ENCODE assay signal across 16 mouse cellular contexts in the genomic region with DNA sequence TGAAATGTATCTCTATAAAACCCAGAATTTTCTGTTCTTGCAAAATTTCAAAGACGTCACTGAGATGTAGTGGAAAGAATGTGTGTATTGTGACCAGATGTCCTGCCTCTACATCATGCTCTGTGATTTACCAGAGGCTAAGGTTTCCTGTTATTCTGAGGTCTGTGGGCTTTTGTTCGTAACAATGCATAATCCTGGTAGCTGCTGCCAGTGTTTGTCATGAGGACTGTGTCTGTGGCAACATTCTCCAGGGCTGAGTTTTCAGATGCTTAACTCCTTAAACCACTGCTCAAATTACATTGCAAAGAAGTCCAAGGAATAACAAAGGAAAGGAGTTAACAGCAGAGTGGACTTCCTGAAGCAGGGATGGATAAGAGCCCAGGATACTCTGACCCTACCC.
DNase-seq lines count a peak whose midpoint lies in the region; ATAC-seq lines count a peak whose summit lies in the region.
"Had no signal": no experiment of that assay in that cellular context is flagged by ENCODE, and none has a peak within 500 bp of the region (broad histone marks: within the 10 kb centered on the region; RNA-seq: fewer than 3 reads in every experiment).

No protein-coding gene starts in this region.

- no peak overlapping the region for H3K9ac ChIP-seq in embryonic facial prominence, embryonic 11.5 days (replicated peaks; ENCODE audit: low read length)
- no peak overlapping the region for H3K9ac ChIP-seq in kidney, embryonic 16.5 days (replicated peaks; ENCODE audit: low read length)
- H3K9ac ChIP-seq in embryonic facial prominence, embryonic 14.5 days (ENCODE audit: low read depth, low read length), result no peak overlapping the region
- H3K9ac ChIP-seq: embryonic facial prominence, embryonic 12.5 days; forebrain, postnatal 0 days had no signal

- no peak for ATAC-seq in embryonic facial prominence, embryonic 11.5 days (replicated peaks; ENCODE audit: insufficient number of reproducible peaks, low FRiP score, low TSS enrichment, low read depth)
- peak; percentile 73 for ATAC-seq in kidney, embryonic 16.5 days (ENCODE audit: low FRiP score, low TSS enrichment)
- ATAC-seq in embryonic facial prominence, embryonic 14.5 days (ENCODE audit: low read depth), result peak; percentile 90
- ATAC-seq: forebrain, postnatal 0 days; hindbrain, postnatal 0 days had no signal

- no peaks in the 10 kb centered on the region for H3K9me3 ChIP-seq in embryonic facial prominence, embryonic 11.5 days (replicated peaks; ENCODE audit: control insufficient read depth, low read length)
- H3K9me3 ChIP-seq in embryonic facial prominence, embryonic 10.5 days, result no peaks in the 10 kb centered on the region
- H3K9me3 ChIP-seq in kidney, embryonic 16.5 days (ENCODE audit: low read length), result no peaks in the 10 kb centered on the region
- no peaks in the 10 kb centered on the region for H3K9me3 ChIP-seq in embryonic facial prominence, embryonic 14.5 days (ENCODE audit: control insufficient read depth, low read length)
- H3K9me3 ChIP-seq: embryonic facial prominence, embryonic 12.5 days had no signal

- 16% methylated on average over 2 of the region's 2 CpGs for WGBS in embryonic facial prominence, embryonic 11.5 days
- 29% methylated on average over 2 of the region's 2 CpGs for WGBS in embryonic facial prominence, embryonic 10.5 days
- 14% methylated on average over 2 of the region's 2 CpGs for WGBS in kidney, embryonic 16.5 days
- WGBS in embryonic facial prominence, embryonic 14.5 days, result 15% methylated on average over 2 of the region's 2 CpGs

- no peaks in the 10 kb centered on the region for H3K27me3 ChIP-seq in embryonic facial prominence, embryonic 11.5 days (ENCODE audit: control insufficient read depth, insufficient read depth, low read length)
- no peaks in the 10 kb centered on the region for H3K27me3 ChIP-seq in embryonic facial prominence, embryonic 10.5 days (replicated peaks; ENCODE audit: low read depth, poor library complexity, severe bottlenecking)
- no peaks in the 10 kb centered on the region for H3K27me3 ChIP-seq in kidney, embryonic 16.5 days (ENCODE audit: insufficient read depth, low read length)
- H3K27me3 ChIP-seq in embryonic facial prominence, embryonic 14.5 days (replicated peaks; ENCODE audit: control insufficient read depth, insufficient read depth, low read length), result no peaks in the 10 kb centered on the region
- H3K27me3 ChIP-seq: embryonic facial prominence, embryonic 12.5 days had no signal

- no peaks in the 10 kb centered on the region for H3K36me3 ChIP-seq in embryonic facial prominence, embryonic 11.5 days (replicated peaks; ENCODE audit: control insufficient read depth, insufficient read depth, low read depth, low read length)
- no peaks in the 10 kb centered on the region for H3K36me3 ChIP-seq in embryonic facial prominence, embryonic 10.5 days (replicated peaks)
- H3K36me3 ChIP-seq in kidney, embryonic 16.5 days (ENCODE audit: insufficient read depth, low read length), result no peaks in the 10 kb centered on the region
- no peaks in the 10 kb centered on the region for H3K36me3 ChIP-seq in embryonic facial prominence, embryonic 14.5 days (ENCODE audit: control insufficient read depth, insufficient read depth, low read length)
- H3K36me3 ChIP-seq: embryonic facial prominence, embryonic 12.5 days had no signal

- no peaks in the 10 kb centered on the region for H3K4me1 ChIP-seq in embryonic facial prominence, embryonic 11.5 days (ENCODE audit: control insufficient read depth, insufficient read depth, low read length)
- peaks cover 3% of the 10 kb centered on the region; the same call in 1 of the 2 replicates for H3K4me1 ChIP-seq in embryonic facial prominence, embryonic 10.5 days
- no peaks in the 10 kb centered on the region for H3K4me1 ChIP-seq in kidney, embryonic 16.5 days (ENCODE audit: insufficient read depth, low read length)
- H3K4me1 ChIP-seq in embryonic facial prominence, embryonic 14.5 days (ENCODE audit: control insufficient read depth, insufficient read depth, low read length), result peaks cover 4% of the 10 kb centered on the region; the same call in 1 of the 2 replicates

- no peak overlapping the region for H3K4me2 ChIP-seq in embryonic facial prominence, embryonic 11.5 days (ENCODE audit: low read depth, low read length)
- no peak overlapping the region for H3K4me2 ChIP-seq in kidney, embryonic 16.5 days (replicated peaks; ENCODE audit: low read depth, low read length)
- H3K4me2 ChIP-seq in embryonic facial prominence, embryonic 14.5 days (ENCODE audit: low read depth, low read length), result no peak overlapping the region
- H3K4me2 ChIP-seq: embryonic facial prominence, embryonic 12.5 days had no signal

- DNase-seq in embryonic facial prominence, embryonic 11.5 days (ENCODE audit: low spot score), result peak; percentile 27
- DNase-seq in embryonic facial prominence, embryonic 10.5 days (ENCODE audit: low spot score), result no peak
- no peak for DNase-seq in kidney, adult 9 months
- peak; percentile 83 for DNase-seq in Muller cell, postnatal 12 days (ENCODE audit: inconsistent ontology term)
- peak; percentile 83 for DNase-seq in embryonic facial prominence, embryonic 14.5 days (ENCODE audit: low spot score)
- no peak for DNase-seq in spleen, adult 18-20 months
- no peak for DNase-seq in spleen, postnatal 4 days (ENCODE audit: low spot score in 2 of 2)
- DNase-seq: adrenal gland, postnatal 14 days; forebrain, postnatal 0 days; heart, adult 11 months; kidney, postnatal 14 days; lung, postnatal 36 days; retina, postnatal 1 day had no signal

- no peak overlapping the region for H3K4me3 ChIP-seq in embryonic facial prominence, embryonic 11.5 days (ENCODE audit: low read depth, low read length)
- no peak overlapping the region for H3K4me3 ChIP-seq in embryonic facial prominence, embryonic 10.5 days
- no peak overlapping the region for H3K4me3 ChIP-seq in kidney, embryonic 16.5 days (ENCODE audit: low read length)
- H3K4me3 ChIP-seq in embryonic facial prominence, embryonic 14.5 days (ENCODE audit: low read depth, low read length), result no peak overlapping the region
- H3K4me3 ChIP-seq: embryonic facial prominence, embryonic 12.5 days had no signal

- H3K27ac ChIP-seq in embryonic facial prominence, embryonic 11.5 days (replicated peaks; ENCODE audit: low read depth, low read length), result no peak overlapping the region
- H3K27ac ChIP-seq in embryonic facial prominence, embryonic 10.5 days (replicated peaks), result no peak overlapping the region
- H3K27ac ChIP-seq in kidney, embryonic 16.5 days (ENCODE audit: low read length), result no peak overlapping the region
- H3K27ac ChIP-seq in embryonic facial prominence, embryonic 14.5 days (replicated peaks; ENCODE audit: low read depth, low read length), result no peak overlapping the region
- H3K27ac ChIP-seq: embryonic facial prominence, embryonic 12.5 days; hindbrain, postnatal 0 days had no signal

Comparison
In these comparisons a context has a peak if more than half of its experiments do, and no peak if none do; other contexts are left out.
1. DNase-seq: peak in embryonic facial prominence, embryonic 11.5 days (single experiment), Muller cell, postnatal 12 days (single experiment) and embryonic facial prominence, embryonic 14.5 days (single experiment); none in embryonic facial prominence, embryonic 10.5 days (single experiment), kidney, adult 9 months (single experiment), spleen, adult 18-20 months (0 of 2) and spleen, postnatal 4 days (0 of 2).